Mouse (Mus musculus): Measurements from ENCODE around the gene Sapcd1.

DNA sequence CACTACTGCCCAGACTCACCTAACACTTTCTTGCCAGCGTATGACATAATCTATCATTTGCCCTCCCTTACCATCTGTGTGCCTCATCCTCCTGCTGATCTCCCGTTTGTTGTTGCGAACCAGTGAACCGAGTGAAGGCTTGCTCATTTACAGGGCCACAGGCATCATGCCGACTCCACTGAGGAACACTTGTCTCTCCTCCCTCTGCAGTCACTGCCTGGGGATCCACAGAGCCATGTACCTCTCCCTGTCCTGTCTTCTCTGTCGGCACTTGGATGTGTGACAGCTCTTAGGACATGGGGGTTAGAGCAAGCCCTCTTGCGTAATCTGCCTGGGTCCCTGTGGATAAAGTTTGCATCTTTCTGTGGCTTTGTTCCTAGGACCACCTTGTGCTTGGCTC, 18.2 kb downstream of the Sapcd1 start:
- TF ChIP-seq CTCF (IDR thresholded peaks at IDR 0.05; ENCODE audit: extremely low read depth, insufficient read length, insufficient replicate concordance, low read depth, low read length) (no peak), POLR2A (IDR thresholded peaks at IDR 0.05; ENCODE audit: low read depth, low read length) (no peak)
